Mouse (Mus musculus) thymus, postnatal 10 days (tissue): ENCODE results near the gene Adamtsl4.

ENCODE experiments used
- DNase-seq, 2 experiments: peaks; one replicate each; pipeline ENCODE4 v3.0.0; 2021; ENCODE audit warnings: low spot score in 2 of 2

The Adamtsl4 gene

DNA sequence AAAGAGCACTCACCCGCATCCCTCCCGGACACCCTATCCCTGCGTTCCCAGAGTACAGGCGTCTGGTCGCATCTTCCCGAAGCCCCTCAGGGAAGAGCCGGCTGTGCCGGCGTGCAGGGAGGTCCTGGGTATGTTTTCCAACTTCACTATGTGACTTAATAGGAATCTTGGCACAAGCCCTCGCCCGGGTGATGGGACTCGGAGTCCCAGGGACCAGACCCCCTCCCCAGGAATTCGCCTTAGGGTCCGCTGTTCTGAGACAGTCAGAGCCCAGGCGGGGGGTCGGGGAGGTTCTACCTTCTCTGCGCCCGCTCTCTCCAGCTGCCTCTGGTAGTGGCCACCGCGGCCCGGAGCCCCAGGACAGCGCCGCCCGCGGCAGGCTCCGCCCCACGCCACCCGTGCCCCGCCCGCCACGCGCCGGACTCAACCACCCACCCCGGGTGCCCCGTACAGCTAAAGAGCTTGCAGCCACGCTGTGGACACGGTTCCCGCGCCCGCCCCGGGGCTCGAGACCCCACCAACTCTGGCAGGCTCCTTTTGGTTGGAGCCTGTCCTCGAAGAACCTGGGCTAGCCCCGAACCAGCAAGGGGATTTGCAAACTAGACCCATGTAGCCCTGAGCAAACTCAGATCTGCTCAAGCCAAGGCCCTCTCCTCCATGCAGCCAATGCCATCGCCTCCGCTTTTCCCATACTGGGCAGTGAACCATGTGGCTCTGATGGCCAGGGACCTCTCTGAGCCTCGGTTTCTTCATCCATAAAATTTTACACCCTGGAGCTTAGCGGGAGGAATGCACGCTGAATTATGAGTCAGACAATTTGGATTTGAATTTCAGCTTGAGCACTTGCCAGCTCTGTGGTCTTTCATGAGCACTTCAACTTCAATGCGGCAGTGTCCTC is at the start of gene Adamtsl4:
TSS of gene Adamtsl4 (minus strand) at position 394 of the 898 bp plus-strand sequence.
- no peak for DNase-seq

DNA sequence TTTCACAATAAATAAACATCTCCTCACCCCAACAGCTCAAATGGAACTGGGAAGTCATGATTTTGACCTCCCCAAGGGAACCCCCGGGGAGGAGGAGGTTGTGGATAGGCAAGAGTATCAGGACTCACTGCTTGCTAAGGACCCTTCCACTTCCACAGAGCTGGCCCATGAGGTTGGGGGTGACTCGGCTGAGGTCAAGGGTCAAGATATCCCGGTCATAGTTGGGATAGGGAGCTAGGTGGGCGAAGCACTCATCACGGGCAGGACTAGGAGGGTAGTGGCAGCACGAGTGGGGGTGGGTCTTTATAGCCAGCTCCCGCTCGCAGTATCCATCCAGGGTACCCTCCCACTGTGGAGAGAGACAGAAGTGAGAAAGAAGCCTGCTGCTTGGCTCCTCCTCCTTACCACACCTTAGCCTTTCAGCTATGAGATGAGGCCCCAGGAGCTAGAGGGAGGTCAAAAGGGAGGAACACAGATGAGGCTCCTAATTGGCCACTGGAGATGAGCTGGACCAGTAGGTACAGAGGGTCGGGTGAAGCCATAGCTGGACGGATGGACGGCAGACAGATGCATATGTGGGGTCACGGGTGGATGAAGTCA is 47.5 kb upstream of the Adamtsl4 start:
- DNase-seq, result no peak

DNA sequence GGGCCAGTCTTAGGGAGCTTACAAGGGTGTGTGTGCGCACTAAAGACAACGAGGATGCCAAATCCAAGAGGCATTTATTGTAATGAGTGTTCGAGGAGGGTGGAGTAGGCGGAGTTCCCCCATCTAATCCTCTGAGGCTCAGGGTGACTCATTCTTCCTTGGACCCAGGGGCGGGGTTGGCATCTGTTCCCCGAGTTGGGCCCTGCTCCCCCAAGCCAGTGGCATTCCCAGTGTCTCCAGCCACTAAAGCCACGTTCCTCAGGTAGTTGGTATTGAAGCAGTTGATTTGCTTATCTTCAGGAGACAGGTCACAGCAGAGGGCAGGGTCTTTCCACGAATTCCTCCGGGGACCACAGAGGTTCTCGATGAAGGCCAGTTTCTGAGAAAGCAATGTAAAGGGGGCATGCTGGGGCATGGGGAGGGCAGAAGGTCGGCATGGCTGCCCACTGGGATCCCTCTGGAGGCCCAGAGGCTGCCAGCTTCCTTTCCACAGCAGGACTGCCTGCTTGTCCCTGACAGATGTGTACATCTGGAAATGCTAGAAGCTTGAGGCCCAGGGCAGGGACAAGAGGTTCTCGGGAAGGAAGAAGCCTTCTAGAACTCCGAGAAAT is 46.5 kb upstream of the Adamtsl4 start:
- no peak for DNase-seq

DNA sequence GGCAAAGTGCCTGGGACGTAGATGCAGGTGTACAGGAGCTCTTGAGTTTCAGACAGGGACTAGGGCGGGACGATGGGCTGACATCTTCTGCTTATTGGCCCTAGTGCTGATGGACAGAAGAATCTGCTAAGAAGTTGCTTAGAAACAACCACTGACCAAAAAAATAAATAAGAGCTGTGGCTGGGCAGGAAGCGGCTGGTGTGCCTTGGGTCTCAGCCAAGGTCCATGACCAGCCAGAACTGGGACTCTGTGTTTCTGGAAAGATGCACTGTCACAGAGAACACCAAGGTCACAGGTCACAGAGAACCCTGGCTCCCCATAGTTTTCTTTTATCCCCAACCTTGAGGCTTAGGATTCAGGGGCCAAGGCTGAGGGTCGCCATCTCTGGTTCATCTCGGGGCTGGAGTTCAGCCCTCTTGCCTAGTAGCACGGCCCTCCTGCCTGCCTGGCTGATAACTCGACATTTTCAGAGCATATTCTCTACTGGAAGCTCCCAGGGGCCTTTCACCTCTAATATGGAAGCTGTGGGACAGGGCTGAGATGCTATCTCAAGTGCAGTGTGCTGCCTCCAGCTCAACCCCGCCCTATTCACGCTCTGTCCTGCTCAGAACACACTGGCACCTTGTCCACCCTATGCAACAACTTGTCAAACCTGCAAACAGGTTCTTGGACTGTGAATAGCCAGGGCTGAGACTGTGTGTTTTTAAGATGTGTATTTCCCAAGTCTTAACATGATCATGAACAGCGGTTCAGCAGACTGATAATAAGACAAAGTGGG is 45.2 kb upstream of the Adamtsl4 start:
- DNase-seq, result no peak

DNA sequence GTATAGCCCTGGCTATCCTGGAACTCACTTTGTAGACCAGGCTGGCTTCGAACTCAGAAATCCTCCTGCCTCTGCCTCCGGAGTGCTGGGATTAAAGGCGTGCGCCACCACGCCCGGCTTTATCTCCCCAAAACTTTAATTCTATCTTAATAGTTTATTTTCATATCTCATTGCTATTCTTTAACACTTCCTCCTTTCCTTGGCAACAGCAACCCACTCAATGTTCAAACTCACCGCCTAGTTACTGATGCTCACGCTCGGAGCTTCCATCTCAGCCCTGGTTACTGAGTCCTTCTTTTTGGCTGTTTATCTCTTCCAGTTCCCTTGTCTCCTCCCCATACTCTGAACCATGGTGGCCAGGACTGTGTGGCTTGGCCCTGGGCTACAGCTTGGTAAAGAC is 44.6 kb upstream of the Adamtsl4 start:
- no peak for DNase-seq

DNA sequence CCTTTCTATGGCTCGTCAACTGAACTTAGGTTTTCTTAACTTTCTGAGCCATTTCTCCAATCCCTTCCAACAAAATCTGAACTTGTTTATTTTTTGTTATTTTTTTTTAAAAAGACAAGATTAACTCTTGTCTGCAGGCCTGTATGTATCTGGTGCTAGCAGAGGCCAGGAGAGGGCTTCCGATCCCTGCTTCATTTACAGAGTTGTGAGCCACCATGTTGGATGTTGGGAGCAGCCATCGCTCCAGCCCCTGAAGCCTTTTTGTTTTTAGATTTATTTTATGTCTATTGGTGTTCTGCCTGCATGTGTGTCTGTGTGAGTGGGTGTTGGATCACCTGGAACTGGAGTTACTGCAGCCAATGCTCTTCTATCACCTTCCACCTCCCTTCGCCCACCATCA is 44.1 kb upstream of the Adamtsl4 start:
- no peak for DNase-seq

DNA sequence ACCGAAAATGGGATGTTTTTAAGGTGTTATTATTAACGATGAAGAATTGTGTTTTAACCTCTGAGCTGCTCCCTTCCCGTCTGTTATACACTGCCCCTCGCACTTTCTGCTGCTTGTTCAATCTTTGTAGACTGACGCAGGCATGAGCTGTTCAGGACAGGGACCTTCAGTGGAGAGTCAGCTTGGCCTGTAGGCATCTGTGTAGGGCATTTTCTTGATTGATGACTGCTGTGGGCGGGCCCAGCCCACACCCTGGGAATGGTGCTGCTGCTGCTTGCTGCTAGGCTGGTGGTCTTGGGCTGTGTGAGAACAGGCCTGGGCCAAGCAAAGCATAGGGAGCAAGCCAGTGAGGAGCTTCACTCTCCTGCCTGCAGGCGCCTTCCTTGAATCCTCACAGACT is 42.7 kb upstream of the Adamtsl4 start:
- DNase-seq, result no peak

DNA sequence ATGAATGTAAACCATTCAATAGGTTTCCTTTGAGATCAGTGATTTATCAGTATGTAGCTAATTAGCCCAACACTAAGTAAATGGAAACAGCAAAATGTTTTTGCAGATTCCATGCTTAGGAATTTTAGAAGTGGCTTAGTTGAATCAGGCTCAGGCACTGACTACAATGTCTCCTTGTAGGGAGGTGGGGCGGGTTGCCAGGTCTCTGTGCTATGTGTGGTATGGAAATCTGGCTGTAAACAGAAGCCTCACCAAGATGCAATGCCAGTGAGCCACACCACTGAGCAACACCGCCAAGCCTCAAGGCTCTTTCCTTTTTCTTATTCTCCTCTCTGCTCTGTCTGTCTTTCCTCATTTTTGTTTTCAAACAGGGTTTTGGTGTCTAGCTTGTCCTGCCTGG is 41.2 kb upstream of the Adamtsl4 start:
- no peak for DNase-seq

DNA sequence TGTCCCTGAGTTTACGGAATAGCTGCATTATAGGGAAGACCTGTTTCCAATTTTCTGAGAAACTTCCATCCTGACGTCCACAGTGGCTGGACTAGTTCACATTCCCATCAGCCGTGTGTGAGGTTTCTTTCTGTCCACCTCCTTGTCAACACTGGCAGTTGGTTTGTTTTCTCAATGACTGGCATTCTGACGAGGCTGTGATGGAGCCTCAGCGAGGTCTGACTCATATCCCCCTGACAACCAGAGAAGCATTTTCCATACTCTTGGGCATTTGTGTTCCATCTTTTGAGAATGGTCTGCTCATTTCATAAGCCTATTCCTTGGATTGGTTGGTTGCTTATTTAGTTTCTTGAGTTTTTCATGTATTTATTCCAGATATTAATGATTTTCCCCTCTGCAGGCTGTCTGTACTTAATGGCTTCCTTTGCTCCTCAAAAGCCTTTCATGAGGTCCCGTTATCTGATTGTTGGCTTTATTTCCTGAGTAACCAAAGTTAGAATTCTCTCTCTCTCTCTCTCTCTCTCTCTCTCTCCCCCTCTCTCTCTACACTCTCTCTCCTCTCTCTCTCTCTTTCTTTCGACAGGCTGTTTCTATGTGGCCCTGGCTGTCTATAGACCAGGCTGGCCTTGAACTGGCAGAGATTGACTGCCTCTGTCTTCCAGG is 39.1 kb upstream of the Adamtsl4 start:
- DNase-seq, result no peak

DNA sequence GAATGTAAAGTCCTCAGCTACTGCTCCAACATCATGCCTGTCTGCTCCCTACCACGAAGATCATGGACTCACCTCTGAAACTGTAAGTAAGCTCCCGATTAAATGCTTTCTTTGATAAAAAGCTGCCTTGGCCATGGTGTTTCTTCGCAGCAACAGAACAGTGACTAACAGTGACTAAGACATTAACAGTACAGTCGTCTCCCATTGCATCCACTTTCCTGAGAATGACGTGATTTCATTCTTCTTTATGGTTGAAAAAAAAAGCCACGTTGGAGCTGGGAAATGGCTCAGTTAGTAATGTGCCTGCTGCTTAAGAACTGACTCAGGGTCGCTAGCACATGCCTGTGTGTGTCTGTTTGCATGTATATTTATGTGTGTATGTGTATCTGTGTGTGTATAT is 38.1 kb upstream of the Adamtsl4 start:
- DNase-seq, result no peak

DNA sequence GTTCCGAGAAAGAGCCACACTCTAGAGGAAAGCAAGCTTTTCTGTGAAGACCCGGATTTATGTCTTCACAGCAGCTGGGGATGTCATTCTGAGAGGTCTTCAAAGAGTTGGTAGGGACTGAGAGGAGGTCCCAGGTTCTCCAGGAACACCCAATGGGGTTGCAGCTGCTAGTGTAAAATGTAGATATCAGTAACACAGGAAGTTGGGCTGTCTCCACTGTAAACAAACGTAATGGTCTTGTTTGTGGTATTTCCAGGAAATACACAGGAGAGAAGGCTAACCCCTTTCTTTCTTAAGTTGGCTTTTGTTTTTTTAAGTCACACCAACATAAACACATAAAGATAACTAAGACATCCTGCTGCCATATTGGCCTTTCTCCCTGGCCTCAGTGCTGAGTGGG is 34.7 kb upstream of the Adamtsl4 start:
- DNase-seq, result peak in 1 of 2 experiments; percentile 14

DNA sequence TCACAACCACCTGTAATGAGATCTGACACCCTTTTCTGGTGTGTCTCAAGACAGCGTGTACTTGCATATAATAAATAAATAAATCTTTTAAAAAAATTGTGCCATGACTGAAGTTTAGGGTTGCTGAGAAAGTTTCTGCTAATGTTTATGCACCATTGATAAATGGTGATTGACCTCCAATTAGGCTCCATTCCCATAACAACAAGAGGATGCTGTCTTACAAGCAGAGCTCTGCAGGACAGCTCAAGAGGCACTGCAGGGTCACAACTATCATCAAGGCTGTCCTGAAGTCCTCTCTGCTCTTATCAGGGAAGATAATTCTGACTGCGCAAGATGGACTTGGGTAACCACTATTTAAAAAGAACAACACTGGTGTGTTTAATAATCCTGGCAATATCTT is 30.4 kb upstream of the Adamtsl4 start:
- no peak for DNase-seq

DNA sequence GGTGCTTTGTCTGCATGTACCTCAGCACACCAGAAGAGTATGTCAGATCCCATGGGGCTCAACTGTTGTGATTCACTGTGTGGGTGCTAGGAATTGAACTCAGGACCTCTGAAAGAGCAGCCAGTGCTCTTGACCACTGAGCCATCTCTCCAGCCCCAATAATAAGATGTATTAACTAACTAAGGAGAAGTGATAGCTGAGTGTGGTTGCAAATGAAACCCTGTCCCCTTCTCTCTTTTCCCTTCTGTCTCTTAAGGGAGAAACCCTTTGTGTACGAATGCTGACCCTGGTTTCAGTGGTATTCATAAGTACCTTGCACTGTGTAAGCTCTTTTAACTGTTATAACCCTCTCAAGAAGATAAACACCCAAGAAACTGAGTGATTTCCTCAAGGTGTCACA is 28.4 kb upstream of the Adamtsl4 start:
- no peak for DNase-seq

DNA sequence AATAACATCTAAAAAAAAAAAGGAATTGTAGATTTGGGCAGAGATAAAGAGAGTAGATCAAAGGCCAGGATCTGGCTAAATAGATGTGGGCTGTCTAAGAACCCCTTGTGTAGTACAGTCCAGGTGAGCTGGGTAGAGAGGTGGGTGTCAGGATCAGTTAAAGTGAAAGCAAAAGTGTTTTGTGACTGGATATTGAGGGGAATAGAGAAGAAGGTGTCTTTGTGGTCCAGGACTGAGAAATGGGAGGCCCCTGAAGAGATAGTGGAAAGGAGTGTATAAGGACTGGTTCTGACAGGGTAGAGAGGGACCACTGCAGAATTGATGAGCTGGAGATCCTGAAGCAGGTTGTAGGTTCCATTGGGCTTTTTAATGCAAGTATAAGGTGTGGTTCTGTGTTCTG is 22.2 kb upstream of the Adamtsl4 start:
- DNase-seq, result no peak

DNA sequence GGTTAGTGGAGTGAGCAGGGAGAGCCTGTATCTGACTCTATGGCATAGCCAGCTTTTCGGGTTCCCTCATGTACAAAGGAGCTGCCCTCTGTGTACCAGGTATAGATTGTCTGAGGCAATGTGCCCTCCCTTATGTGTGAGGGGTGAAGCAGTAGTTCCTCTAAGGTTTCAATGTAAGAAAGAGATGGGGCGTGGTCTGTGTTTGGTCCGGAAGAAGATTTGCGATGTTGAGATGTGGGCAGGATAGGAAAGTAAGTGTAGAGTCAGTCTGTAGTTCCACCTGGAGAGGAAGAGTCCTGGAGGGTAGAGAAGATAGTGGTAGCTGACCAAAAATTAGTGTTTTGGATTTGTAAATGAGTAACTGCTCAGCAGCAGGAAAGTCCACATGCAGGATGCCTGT is 21.3 kb upstream of the Adamtsl4 start:
- DNase-seq, result no peak

DNA sequence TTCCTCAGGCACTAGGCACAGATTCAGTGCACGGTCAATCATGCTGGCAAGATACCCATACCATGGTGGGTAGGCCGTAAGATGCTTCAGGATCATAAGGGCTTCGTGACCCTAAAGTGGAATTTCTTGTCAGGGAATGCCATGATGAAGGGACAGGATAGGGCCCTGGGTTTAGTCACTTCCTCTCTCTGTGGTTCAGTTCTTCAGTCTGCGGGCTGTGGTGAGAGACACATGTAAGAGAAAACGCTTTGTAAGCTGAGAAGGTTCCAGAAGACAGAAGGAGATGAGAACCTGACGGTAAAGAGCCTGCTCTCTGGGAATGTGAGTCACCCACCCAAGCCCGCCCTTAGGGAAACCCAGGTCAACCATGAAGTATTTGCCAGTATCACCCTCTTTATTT is 19.8 kb upstream of the Adamtsl4 start:
- DNase-seq, result peak in 1 of 2 experiments; percentile 17

DNA sequence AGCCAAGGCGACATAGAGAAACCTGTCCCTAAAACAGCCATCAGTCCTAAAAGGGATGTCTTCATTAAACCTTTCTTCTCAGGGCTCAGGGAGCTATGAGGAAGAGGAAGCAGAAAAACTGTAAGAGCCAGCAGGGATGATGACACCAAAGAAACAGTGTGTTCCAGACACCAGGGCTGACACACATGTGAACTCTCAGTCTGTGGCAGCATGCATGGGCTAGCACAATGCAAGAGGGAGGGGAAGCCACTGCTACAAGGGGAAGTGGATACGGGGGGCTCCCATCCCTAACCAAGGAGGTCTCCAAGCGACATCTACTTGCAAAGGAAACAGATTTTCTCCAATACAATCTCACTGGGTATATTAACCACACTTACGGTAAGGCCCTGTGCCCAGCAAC is 18.6 kb upstream of the Adamtsl4 start:
- no peak for DNase-seq

DNA sequence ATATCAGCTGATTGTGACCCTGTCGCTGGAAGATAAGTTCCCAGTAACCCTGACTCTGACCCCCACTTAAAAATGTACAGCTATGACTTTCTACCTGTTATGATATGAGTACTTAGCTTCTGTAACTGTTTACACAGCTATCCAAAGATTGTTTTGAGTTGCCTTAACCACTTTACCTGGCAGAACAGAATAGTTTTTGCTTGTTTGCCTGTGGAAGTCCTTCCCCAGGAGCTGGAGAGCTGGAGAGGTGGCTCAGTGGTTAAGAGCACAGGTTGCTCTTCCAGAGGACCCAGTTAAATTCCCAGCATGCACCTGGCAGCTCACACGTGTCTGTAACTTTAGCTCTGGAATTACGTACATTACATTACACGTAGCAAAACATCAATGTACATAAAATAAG is 16.9 kb upstream of the Adamtsl4 start:
- DNase-seq, result no peak

DNA sequence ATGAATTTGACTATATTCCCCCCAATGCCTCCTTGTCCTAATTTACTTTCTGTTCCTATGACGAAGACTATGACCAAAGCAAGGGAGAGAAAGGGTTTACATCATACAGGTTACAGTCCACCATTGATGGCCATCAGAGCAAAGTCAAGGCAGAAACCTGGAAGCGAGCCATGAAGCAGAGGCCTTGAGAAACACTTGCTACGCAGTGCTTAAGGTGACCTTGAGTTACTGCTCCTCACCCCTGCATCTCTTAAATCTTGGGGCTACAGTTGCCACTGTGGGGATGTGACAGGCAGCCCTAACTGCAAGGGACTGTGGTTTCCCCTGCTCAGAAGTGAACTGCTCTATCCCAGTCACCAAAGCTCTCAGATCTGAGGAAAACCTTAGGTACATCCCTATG is 15.6 kb upstream of the Adamtsl4 start:
- DNase-seq, result no peak

DNA sequence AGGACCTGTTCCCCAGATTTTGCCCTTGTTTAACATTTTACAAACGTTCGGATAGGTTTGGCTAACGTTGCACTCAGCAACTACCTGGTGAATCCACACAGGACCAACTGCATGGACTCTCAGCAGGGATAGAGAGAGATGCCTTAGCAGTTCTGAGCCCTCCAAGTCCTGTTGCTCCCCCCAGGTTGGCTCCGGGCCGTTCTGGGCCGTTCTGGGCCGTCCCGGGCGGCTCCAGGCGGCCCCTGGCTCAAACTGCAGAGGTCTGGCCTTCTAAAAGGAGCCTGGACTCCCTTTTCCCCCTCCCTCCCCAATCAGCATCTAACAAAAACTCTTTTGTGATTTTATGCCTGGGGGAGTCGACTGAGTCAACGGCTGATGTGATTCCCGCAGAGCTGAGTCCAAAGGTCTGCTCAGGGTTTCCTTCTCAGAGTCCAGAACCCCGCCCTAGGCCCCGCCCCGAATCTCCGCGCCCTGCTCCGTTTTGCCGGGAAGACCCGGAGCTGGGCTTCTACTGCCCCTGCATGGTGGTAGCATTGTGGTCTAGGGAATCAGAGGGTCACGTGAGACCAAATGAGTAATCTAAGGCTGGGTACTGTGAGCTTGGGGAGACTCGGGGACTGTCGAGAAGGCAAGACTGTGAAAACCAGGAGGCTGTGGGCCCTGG is 14.3 kb upstream of the Adamtsl4 start:
- no peak for DNase-seq

DNA sequence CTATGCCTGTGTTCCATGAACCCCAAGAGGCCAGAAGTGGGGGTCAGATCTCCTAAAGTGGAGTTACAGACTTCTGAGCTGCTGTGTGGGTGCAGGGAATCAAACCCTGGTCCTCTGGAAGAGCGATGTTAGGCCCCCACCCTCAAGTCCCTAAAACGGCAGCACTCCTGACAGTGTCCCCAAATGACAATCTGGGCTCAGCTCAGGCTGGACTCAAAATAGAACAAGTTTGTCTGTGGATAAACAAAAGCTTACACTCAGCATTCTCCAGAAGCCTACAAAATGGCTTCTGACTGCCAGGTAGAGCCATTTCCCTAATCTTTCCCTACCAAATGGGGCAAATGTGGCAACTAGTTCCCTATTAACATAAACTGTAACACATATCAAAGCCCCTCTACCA is 13.4 kb upstream of the Adamtsl4 start:
- DNase-seq, result no peak
